Mouse (Mus musculus) small intestine, adult 2 months (tissue): Measurements from ENCODE around the gene Bcl2.

Experiments used
- CTCF ChIP-seq: fragments of 200-500 bp; IDR thresholded peaks from 2 replicates; pipeline ENCODE4 v1.5.1; 2012; ENCODE audit warnings: low read depth, mild to moderate bottlenecking, control low read depth, inconsistent platforms, low read length, moderate library complexity, mixed read lengths; ENCODE audit not compliant: insufficient replicate concordance, insufficient read length; ENCODE audit errors: extremely low read depth
- POLR2A ChIP-seq: fragments of 200-500 bp; IDR thresholded peaks from 2 replicates; pipeline ENCODE4 v1.6.1; 2012; ENCODE audit warnings: low read depth, mild to moderate bottlenecking, control low read depth, inconsistent platforms, low read length, moderate library complexity

GRCm38 (mm10) chr1:106582810-106583209 is 131.3 kb downstream of the Bcl2 start:
- TF ChIP-seq CTCF (no peak), POLR2A (no peak)
